Mouse (Mus musculus): ENCODE measurements around the gene R3hdm1. TPM values are rescaled to one million over a fixed set of nuclear protein-coding genes. Genes with fewer than 3 reads are reported as not detected.
A peak's percentile ranks its signal among the peaks of the same experiment; 100 is the strongest.

Gene R3hdm1
- 87.3 and 87.7 TPM in 2 replicates for polyA plus RNA-seq (2014; fragmentation: Nextera tagmentation; extraction: Ambion mirVana)

DNA sequence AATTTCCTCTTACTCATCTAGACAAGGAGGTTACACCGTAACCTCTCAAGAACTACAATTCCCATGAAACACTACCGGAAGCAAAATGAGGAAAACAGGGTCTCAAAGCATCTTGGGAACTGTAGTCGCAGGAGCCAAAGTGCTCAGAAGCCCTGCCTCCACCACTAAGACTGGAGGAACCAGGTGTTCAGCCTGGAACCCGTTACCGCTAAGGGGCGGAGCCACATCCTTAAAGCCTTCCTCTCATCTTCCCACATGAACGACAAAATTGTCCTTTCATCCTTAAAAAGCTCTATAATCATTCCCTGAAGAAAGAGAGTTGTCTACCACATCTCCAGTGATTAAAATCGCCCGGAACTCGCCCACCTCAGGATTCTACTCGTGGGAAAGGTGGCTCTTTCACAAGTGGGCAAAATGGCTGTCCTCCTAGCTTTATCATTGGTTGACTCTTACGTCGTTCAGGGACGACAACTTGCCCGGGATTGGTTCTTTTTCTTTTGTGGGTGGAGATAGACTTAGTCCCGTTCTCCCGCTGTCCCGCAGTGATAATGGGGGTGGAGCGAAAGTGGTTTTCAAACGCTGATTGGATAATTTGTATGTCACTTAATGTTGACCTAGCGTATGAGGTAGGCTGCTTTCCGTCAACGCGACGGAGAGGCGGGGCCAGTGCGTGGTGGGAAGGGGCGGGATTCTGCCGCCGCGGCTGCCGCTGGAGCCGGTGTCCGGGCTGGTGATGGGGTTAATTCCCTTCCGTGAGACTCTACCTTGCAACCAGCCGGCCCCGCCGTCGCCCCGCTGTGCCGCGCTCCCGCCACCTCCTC is at the start of gene R3hdm1, which contains the start of gene Zranb3:
R3hdm1 (plus strand) TSS at position 661 of the 821 bp plus-strand sequence.
Zranb3 (minus strand) TSS at position 407 of the 821 bp plus-strand sequence.
- H3K27me3 ChIP-seq (ENCODE audit: control insufficient read depth, insufficient read depth, low read length), result no peaks in the 10 kb centered on the region
- DNase-seq (ENCODE audit: low spot score) (peak; percentile 100), ATAC-seq (ENCODE audit: low FRiP score) (peak; percentile 98)
- under 1% methylated on average over 43 of the region's 43 CpGs for WGBS
- peak within 1 kb of the TSS; percentile 93 for H3K27ac ChIP-seq
- peak within 1 kb of the TSS; percentile 66 for H3K4me2 ChIP-seq (replicated peaks)
- H3K4me1 ChIP-seq (replicated peaks; ENCODE audit: control insufficient read depth, insufficient read depth, low read length), result peaks cover 15% of the 10 kb centered on the region
- H3K4me3 ChIP-seq (replicated peaks; ENCODE audit: low read length), result peak within 1 kb of the TSS; percentile 85
- no peaks in the 10 kb centered on the region for H3K36me3 ChIP-seq (replicated peaks; ENCODE audit: control insufficient read depth, insufficient read depth)
- H3K9me3 ChIP-seq (ENCODE audit: control insufficient read depth, low read length), result no peaks in the 10 kb centered on the region
- H3K9ac ChIP-seq, result peak within 1 kb of the TSS; percentile 87

DNA sequence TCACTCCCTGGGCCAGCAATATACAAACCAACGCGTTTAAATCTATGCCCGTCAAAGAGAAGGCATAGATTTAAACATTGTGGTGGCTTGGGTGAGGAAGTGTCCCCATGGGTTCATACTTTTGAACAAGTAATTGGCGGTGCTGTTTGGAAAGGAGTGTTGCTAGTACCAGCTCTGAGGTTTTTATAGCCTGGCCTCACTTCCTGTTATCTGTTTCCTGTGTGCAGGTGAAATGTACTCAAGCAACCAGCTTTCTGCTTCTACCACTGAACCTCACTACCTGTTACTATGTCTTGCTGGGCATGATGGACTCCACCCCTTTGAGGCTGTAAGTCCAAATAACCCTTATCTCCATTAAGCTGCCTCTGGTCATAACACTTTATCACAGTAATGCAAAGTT is 45.8 kb upstream of the R3hdm1 start:
- no peak for DNase-seq (ENCODE audit: low spot score)
- H3K27me3 ChIP-seq (ENCODE audit: control insufficient read depth, insufficient read depth, low read length), result no peaks in the 10 kb centered on the region

DNA sequence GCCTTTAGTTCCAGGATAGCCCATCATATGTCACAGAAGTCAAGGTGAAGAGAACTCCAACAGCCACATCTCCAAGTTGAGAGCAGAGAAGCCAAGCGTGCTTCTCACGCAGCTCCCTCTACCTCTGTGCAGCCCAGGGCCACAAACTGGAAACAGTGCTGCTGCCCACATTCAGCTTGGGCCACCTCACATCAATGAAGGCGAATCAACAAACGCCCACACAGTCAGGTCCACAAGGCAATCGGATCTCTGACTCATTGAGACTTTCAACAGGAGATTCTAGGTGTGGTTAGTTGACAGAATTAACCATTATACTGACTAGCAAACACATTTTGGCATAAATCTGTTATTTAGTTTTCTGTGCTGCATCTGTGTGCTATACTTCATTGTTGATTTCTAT is 44.5 kb upstream of the R3hdm1 start:
- ATAC-seq (ENCODE audit: low FRiP score) (no peak), DNase-seq (ENCODE audit: low spot score) (no peak)
- Histone ChIP-seq H3K27me3 (ENCODE audit: control insufficient read depth, insufficient read depth, low read length) (no peaks in the 10 kb centered on the region), H3K27ac (no peak overlapping the region), H3K4me3 (replicated peaks; ENCODE audit: low read length) (no peak overlapping the region), H3K9me3 (ENCODE audit: control insufficient read depth, low read length) (no peaks in the 10 kb centered on the region), H3K4me1 (replicated peaks; ENCODE audit: control insufficient read depth, insufficient read depth, low read length) (no peaks in the 10 kb centered on the region), H3K4me2 (replicated peaks) (no peak overlapping the region), H3K9ac (no peak overlapping the region), H3K36me3 (replicated peaks; ENCODE audit: control insufficient read depth, insufficient read depth) (no peaks in the 10 kb centered on the region)
- 97% methylated on average over 5 of the region's 5 CpGs for WGBS

More for the DNA sequence above, 45.8 kb upstream of the R3hdm1 start:
- H3K27ac ChIP-seq, result no peak overlapping the region
- ATAC-seq (ENCODE audit: low FRiP score), result no peak
- H3K9ac ChIP-seq, result no peak overlapping the region
- no peaks in the 10 kb centered on the region for H3K9me3 ChIP-seq (ENCODE audit: control insufficient read depth, low read length)
- no peaks in the 10 kb centered on the region for H3K36me3 ChIP-seq (replicated peaks; ENCODE audit: control insufficient read depth, insufficient read depth)
- no peak overlapping the region for H3K4me3 ChIP-seq (replicated peaks; ENCODE audit: low read length)
- no peaks in the 10 kb centered on the region for H3K4me1 ChIP-seq (replicated peaks; ENCODE audit: control insufficient read depth, insufficient read depth, low read length)
- WGBS, result 93% methylated on average over 4 of the region's 4 CpGs
- no peak overlapping the region for H3K4me2 ChIP-seq (replicated peaks)

GRCm38 (mm10) chr1:128060655-128061344 is 42.3 kb upstream of the R3hdm1 start:
- Histone ChIP-seq H3K27ac (no peak overlapping the region), H3K9ac (no peak overlapping the region), H3K27me3 (ENCODE audit: control insufficient read depth, insufficient read depth, low read length) (no peaks in the 10 kb centered on the region), H3K4me3 (replicated peaks; ENCODE audit: low read length) (no peak overlapping the region), H3K4me2 (replicated peaks) (no peak overlapping the region), H3K9me3 (ENCODE audit: control insufficient read depth, low read length) (no peaks in the 10 kb centered on the region), H3K36me3 (replicated peaks; ENCODE audit: control insufficient read depth, insufficient read depth) (no peaks in the 10 kb centered on the region), H3K4me1 (replicated peaks; ENCODE audit: control insufficient read depth, insufficient read depth, low read length) (no peaks in the 10 kb centered on the region)
- WGBS, result 73% methylated on average over 8 of the region's 8 CpGs
- DNase-seq (ENCODE audit: low spot score) (no peak), ATAC-seq (ENCODE audit: low FRiP score) (no peak)

GRCm38 (mm10) chr1:128061401-128061800 is 41.7 kb upstream of the R3hdm1 start:
- Histone ChIP-seq H3K4me1 (replicated peaks; ENCODE audit: control insufficient read depth, insufficient read depth, low read length) (no peaks in the 10 kb centered on the region), H3K4me2 (replicated peaks) (no peak overlapping the region), H3K27ac (no peak overlapping the region), H3K9me3 (ENCODE audit: control insufficient read depth, low read length) (no peaks in the 10 kb centered on the region), H3K9ac (no peak overlapping the region), H3K4me3 (replicated peaks; ENCODE audit: low read length) (no peak overlapping the region), H3K27me3 (ENCODE audit: control insufficient read depth, insufficient read depth, low read length) (no peaks in the 10 kb centered on the region), H3K36me3 (replicated peaks; ENCODE audit: control insufficient read depth, insufficient read depth) (no peaks in the 10 kb centered on the region)
- WGBS, result 93% methylated on average over 1 of the region's 1 CpGs
- ATAC-seq (ENCODE audit: low FRiP score) (no peak), DNase-seq (ENCODE audit: low spot score) (no peak)

DNA sequence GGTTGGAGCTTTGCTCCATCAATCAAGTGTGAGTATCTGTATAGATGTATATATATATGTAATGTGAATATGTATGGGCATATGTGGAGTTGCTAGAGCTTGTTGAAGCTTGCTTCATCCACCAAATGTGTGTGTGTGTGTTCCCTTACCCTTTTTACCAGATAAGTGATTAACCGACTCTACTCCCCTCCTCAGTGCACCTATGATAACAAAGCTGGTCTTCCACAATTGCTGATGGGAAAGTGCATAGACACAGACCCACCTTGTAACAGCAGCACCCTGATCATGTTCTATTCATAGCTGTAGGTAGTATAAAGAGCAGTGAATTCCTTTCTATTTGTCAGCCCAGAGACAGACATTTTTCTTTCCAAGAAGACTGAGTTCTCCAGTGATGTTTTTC is 40.9 kb upstream of the R3hdm1 start:
- WGBS, result 85% methylated on average over 1 of the region's 1 CpGs
- DNase-seq (ENCODE audit: low spot score) (no peak), ATAC-seq (ENCODE audit: low FRiP score) (no peak)
- no peak overlapping the region for H3K4me2 ChIP-seq (replicated peaks)
- no peaks in the 10 kb centered on the region for H3K27me3 ChIP-seq (ENCODE audit: control insufficient read depth, insufficient read depth, low read length)
- H3K27ac ChIP-seq, result no peak overlapping the region
- no peaks in the 10 kb centered on the region for H3K9me3 ChIP-seq (ENCODE audit: control insufficient read depth, low read length)
- no peak overlapping the region for H3K9ac ChIP-seq
- H3K4me1 ChIP-seq (replicated peaks; ENCODE audit: control insufficient read depth, insufficient read depth, low read length), result no peaks in the 10 kb centered on the region
- no peaks in the 10 kb centered on the region for H3K36me3 ChIP-seq (replicated peaks; ENCODE audit: control insufficient read depth, insufficient read depth)
- no peak overlapping the region for H3K4me3 ChIP-seq (replicated peaks; ENCODE audit: low read length)

DNA sequence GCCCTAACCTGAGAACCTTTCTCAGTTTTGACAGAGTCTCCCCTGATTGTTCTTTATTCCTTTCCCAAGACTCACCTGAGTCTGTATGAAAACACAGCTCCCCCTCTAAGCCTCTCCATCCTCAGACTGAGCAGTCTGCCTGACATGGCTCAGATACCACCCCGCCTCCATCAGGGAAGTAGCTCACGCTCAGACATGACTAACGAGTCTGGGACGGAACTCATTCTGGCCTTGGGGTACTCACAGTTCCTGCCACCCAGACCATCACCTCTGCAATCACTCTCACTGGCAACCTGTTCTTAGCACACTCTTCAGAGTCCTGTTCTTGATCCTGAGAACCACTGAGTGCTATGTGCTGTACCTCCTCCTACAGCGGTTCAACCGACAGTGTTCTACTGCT is 38.4 kb upstream of the R3hdm1 start:
- Histone ChIP-seq H3K9me3 (ENCODE audit: control insufficient read depth, low read length) (no peaks in the 10 kb centered on the region), H3K4me1 (replicated peaks; ENCODE audit: control insufficient read depth, insufficient read depth, low read length) (no peaks in the 10 kb centered on the region), H3K27me3 (ENCODE audit: control insufficient read depth, insufficient read depth, low read length) (no peaks in the 10 kb centered on the region), H3K4me2 (replicated peaks) (no peak overlapping the region), H3K36me3 (replicated peaks; ENCODE audit: control insufficient read depth, insufficient read depth) (no peaks in the 10 kb centered on the region), H3K4me3 (replicated peaks; ENCODE audit: low read length) (no peak overlapping the region), H3K9ac (no peak overlapping the region), H3K27ac (no peak overlapping the region)
- ATAC-seq (ENCODE audit: low FRiP score), result no peak
- DNase-seq (ENCODE audit: low spot score), result no peak
- 94% methylated on average over 6 of the region's 6 CpGs for WGBS

GRCm38 (mm10) chr1:128068945-128069397 is 34.1 kb upstream of the R3hdm1 start:
- no peak for DNase-seq (ENCODE audit: low spot score)
- H3K27me3 ChIP-seq (ENCODE audit: control insufficient read depth, insufficient read depth, low read length), result no peaks in the 10 kb centered on the region
- H3K4me3 ChIP-seq (replicated peaks; ENCODE audit: low read length), result no peak overlapping the region
- H3K4me1 ChIP-seq (replicated peaks; ENCODE audit: control insufficient read depth, insufficient read depth, low read length), result no peaks in the 10 kb centered on the region
- H3K9ac ChIP-seq, result no peak overlapping the region
- no peak overlapping the region for H3K27ac ChIP-seq
- no peak for ATAC-seq (ENCODE audit: low FRiP score)
- no peak overlapping the region for H3K4me2 ChIP-seq (replicated peaks)
- H3K9me3 ChIP-seq (ENCODE audit: control insufficient read depth, low read length), result no peaks in the 10 kb centered on the region
- 67% methylated on average over 2 of the region's 2 CpGs for WGBS
- no peaks in the 10 kb centered on the region for H3K36me3 ChIP-seq (replicated peaks; ENCODE audit: control insufficient read depth, insufficient read depth)

DNA sequence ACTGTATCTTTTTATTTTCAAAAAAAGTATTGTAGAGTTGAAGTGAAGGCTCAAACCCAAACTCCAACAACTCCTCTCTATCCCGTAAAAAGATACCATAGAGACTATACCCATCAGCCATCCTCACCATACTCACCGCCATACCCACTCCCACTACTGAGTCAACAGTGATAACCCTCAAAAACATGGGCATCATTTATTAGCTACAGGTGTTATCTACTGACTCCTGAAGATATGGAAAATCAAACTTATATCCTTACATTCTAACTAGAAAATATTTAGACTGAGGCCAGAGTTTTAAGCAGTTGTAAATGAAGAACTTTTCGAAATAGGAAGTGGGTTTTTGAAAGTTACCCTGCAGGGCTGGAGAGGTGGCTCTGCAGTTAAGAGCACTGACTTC is 33.1 kb upstream of the R3hdm1 start:
- 96% methylated on average over 3 of the region's 3 CpGs for WGBS
- H3K27me3 ChIP-seq (ENCODE audit: control insufficient read depth, insufficient read depth, low read length), result no peaks in the 10 kb centered on the region
- H3K4me2 ChIP-seq (replicated peaks), result no peak overlapping the region

More for the DNA sequence above, 33.1 kb upstream of the R3hdm1 start:
- no peak overlapping the region for H3K4me3 ChIP-seq (replicated peaks; ENCODE audit: low read length)
- DNase-seq (ENCODE audit: low spot score), result no peak
- no peaks in the 10 kb centered on the region for H3K9me3 ChIP-seq (ENCODE audit: control insufficient read depth, low read length)
- no peaks in the 10 kb centered on the region for H3K36me3 ChIP-seq (replicated peaks; ENCODE audit: control insufficient read depth, insufficient read depth)
- no peaks in the 10 kb centered on the region for H3K4me1 ChIP-seq (replicated peaks; ENCODE audit: control insufficient read depth, insufficient read depth, low read length)
- no peak for ATAC-seq (ENCODE audit: low FRiP score)
- H3K27ac ChIP-seq, result no peak overlapping the region
- H3K9ac ChIP-seq, result no peak overlapping the region
